Mouse (Mus musculus) small intestine, adult 2 months (tissue): ENCODE measurements around the gene Igfn1.

Experiments
- CTCF ChIP-seq: fragments of 200-500 bp; IDR thresholded peaks from 2 replicates; pipeline ENCODE4 v1.5.1; 2012; ENCODE audit warnings: low read depth, mild to moderate bottlenecking, control low read depth, inconsistent platforms, low read length, moderate library complexity, mixed read lengths; ENCODE audit not compliant: insufficient replicate concordance, insufficient read length; ENCODE audit errors: extremely low read depth
- POLR2A ChIP-seq: fragments of 200-500 bp; IDR thresholded peaks from 2 replicates; pipeline ENCODE4 v1.6.1; 2012; ENCODE audit warnings: low read depth, mild to moderate bottlenecking, control low read depth, inconsistent platforms, low read length, moderate library complexity

DNA sequence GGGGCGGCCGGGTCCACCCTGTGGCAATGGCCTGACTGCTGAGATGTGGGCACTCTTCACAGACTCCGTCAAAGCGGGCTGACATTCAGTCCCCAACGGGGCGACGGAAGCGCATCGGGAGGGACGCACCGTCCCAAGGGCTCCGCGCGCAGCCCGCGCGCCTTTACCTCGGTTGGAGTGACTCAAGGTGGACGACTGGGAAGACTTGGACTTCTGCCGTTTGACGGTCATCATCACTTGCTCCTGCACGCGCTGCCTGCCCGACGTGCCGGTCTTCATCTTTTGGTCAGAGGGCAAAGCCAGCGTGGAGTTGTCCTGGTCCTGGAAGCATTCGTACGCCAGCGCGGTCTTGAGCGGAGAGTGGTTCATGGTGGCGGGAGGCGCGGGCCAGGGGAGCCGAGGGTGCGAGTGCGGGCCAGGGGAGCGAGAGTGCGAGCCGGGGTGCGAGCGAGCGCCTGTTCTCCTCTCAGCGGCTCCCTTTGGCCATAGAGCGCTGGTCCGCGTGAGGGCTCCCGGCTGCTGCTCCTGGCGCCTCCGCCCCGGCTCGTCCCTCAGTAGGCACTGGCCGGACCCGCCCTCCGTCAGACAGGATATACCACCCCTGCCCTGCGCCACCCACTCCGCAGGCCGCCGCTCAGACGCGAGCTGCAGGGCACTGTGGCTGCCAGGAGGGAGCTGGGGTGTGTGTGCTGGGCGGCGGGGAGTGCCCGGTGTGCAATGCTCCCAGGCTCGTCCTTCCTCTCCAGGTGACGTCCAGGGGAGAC is 87.3 kb downstream of the Igfn1 start, which contains the start of gene Pkp1:
- no peak for TF ChIP-seq CTCF
- TF ChIP-seq POLR2A = peak; percentile 58; the same call in 1 of the 2 replicates
